Comparison of ENCODE assay signal across 9 mouse cellular contexts in the genomic region with DNA sequence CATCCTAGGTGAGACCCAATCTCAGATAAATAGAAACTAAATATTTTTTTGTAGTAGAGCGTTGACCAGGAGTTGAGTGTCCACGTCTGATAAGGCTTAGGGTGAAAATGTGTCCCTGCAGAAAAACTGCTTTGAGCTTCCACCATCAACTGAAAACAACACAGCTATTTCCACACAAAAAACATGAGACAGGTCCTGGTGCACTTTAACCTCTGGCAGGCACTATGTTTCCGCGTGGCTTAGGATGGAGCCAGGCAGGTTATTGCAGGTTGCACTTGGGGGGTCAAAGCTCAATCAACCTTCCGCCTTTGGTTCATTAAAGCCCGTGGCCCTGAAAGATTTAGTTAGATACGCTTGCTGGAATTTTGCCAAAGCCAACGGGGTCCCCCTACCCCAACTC. TPM values are rescaled to one million over a fixed set of nuclear protein-coding genes. Genes with fewer than 3 reads are reported as not detected.
A peak's percentile ranks its signal among the peaks of the same experiment; 100 is the strongest.
DNase-seq lines count a peak whose midpoint lies in the region; ATAC-seq lines count a peak whose summit lies in the region.
"Had no signal": no experiment of that assay in that cellular context is flagged by ENCODE, and none has a peak within 500 bp of the region (broad histone marks: within the 10 kb centered on the region; RNA-seq: fewer than 3 reads in every experiment).

No protein-coding gene starts in this region.

- H3K4me3 ChIP-seq in neural tube, embryonic 11.5 days (ENCODE audit: low read depth, low read length) = no peak overlapping the region
- H3K4me3 ChIP-seq in hindbrain, embryonic 15.5 days = no peak overlapping the region

- 68% methylated on average over 8 of the region's 8 CpGs for WGBS in neural tube, embryonic 11.5 days
- 57% methylated on average over 8 of the region's 8 CpGs for WGBS in hindbrain, embryonic 15.5 days

- ATAC-seq in neural tube, embryonic 11.5 days (ENCODE audit: insufficient read depth, low FRiP score, low TSS enrichment) = no peak
- ATAC-seq in hindbrain, embryonic 15.5 days (ENCODE audit: low FRiP score, low read depth) = no peak

- peak overlapping the region; percentile 61; the same call in 1 of the 2 replicates for H3K4me2 ChIP-seq in neural tube, embryonic 11.5 days (ENCODE audit: low read depth)
- H3K4me2 ChIP-seq in hindbrain, embryonic 15.5 days = peak overlapping the region; percentile 85

- H3K4me1 ChIP-seq in neural tube, embryonic 11.5 days (ENCODE audit: control insufficient read depth, insufficient read depth, low read length) = peaks cover 7% of the 10 kb centered on the region
- H3K4me1 ChIP-seq in hindbrain, embryonic 15.5 days (replicated peaks) = peaks cover 37% of the 10 kb centered on the region

- no peaks in the 10 kb centered on the region for H3K9me3 ChIP-seq in neural tube, embryonic 11.5 days (ENCODE audit: control insufficient read depth, low read length)
- H3K9me3 ChIP-seq in hindbrain, embryonic 15.5 days = no peaks in the 10 kb centered on the region

- DNase-seq in neural tube, embryonic 11.5 days (ENCODE audit: low spot score) = no peak
- DNase-seq in neural tube, embryonic 10.5 days (ENCODE audit: extremely low spot score, low spot score) = no peak
- DNase-seq in liver = peak; percentile 33
- DNase-seq in urinary bladder, postnatal 10 days (ENCODE audit: low spot score) = no peak
- DNase-seq in layer of hippocampus, adult 18-20 months (ENCODE audit: low spot score in 2 of 2) = no peak
- no peak for DNase-seq in adrenal gland, adult 8-10 months
- DNase-seq: cerebellum, postnatal 10 days; thymus, adult 18-20 months had no signal

- H3K27me3 ChIP-seq in neural tube, embryonic 11.5 days (ENCODE audit: control insufficient read depth, insufficient read depth, low read length) = peaks cover 3% of the 10 kb centered on the region; the same call in 1 of the 2 replicates
- 0 out of 2 replicates have a peak, but pooled peaks cover 6% of the 10 kb centered on the region for H3K27me3 ChIP-seq in hindbrain, embryonic 15.5 days

- H3K27ac ChIP-seq in neural tube, embryonic 11.5 days (ENCODE audit: low read depth, low read length) = no peak overlapping the region
- no peak overlapping the region for H3K27ac ChIP-seq in hindbrain, embryonic 15.5 days (replicated peaks)

- H3K36me3 ChIP-seq in neural tube, embryonic 11.5 days (ENCODE audit: control insufficient read depth, insufficient read depth, low read length) = no peaks in the 10 kb centered on the region
- H3K36me3 ChIP-seq in hindbrain, embryonic 15.5 days = no peaks in the 10 kb centered on the region

- no peak overlapping the region for H3K9ac ChIP-seq in neural tube, embryonic 11.5 days (ENCODE audit: low read length)
- no peak overlapping the region for H3K9ac ChIP-seq in hindbrain, embryonic 15.5 days

RNA-seq across cellular contexts. Expression of a gene that starts 1.1 kb away (rescaled TPM):
- 20.0 and 20.3 TPM in 2 replicates for polyA plus RNA-seq in neural tube, embryonic 11.5 days (2014; fragmentation: Nextera tagmentation; extraction: Ambion mirVana)
- 57.6 and 57.7 TPM in 2 replicates for polyA plus RNA-seq in hindbrain, embryonic 15.5 days (2015; fragmentation: Nextera tagmentation; extraction: Ambion mirVana)
- 10 to 100 TPM; 59.1 to 61.8 TPM for total RNA-seq in layer of hippocampus, adult 18-20 months (2021)
- total RNA-seq in adrenal gland, adult 8-10 months (2022) = 10 to 100 TPM; 36.8 to 59.1 (median 47.9) TPM

RNA-seq across cellular contexts. Expression of a gene that starts 2.9 kb away (rescaled TPM):
- 46.3 and 46.7 TPM in 2 replicates for polyA plus RNA-seq in neural tube, embryonic 11.5 days (2014; fragmentation: Nextera tagmentation; extraction: Ambion mirVana)
- 83.1 and 88.6 TPM in 2 replicates for polyA plus RNA-seq in hindbrain, embryonic 15.5 days (2015; fragmentation: Nextera tagmentation; extraction: Ambion mirVana)
- total RNA-seq in layer of hippocampus, adult 18-20 months (2021) = 100 to 1,000 TPM; 132 to 151 TPM
- total RNA-seq in adrenal gland, adult 8-10 months (2022) = 100 to 1,000 TPM; 108 to 130 (median 123) TPM
